ENCODE assay signal across 15 mouse cellular contexts in the genomic region with DNA sequence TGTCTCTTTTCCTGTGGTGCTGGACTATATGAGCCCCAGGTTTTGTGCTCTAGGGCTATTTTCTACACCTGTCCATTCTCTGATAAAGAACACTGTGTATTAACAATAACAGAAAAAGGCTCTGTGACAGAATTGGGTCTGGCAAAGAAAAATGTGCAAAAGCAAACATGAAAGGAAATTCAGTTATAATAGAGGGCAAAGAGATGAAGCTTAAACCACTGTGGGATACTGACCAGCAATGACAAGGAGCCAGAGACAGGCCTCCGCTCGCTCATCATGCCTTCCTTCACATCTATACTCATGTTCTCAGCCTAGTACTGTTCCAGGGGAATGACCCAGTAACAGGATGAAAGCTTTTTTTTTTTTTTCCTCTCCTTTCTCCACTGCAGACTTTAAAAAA.
DNase-seq lines count a peak whose midpoint lies in the region; ATAC-seq and TF ChIP-seq lines count a peak whose summit lies in the region.
"Had no signal": no experiment of that assay in that cellular context is flagged by ENCODE, and none has a peak within 500 bp of the region (broad histone marks: within the 10 kb centered on the region; RNA-seq: fewer than 3 reads in every experiment).

No protein-coding gene starts in this region.

- no peak overlapping the region for H3K9ac ChIP-seq in hindbrain, embryonic 15.5 days
- H3K9ac ChIP-seq in hindbrain, embryonic 12.5 days, result no peak overlapping the region
- no peak overlapping the region for H3K9ac ChIP-seq in midbrain, postnatal 0 days (replicated peaks; ENCODE audit: low read length, poor library complexity, severe bottlenecking)
- H3K9ac ChIP-seq: embryonic facial prominence, embryonic 12.5 days; limb, embryonic 15.5 days had no signal

- H3K4me2 ChIP-seq in hindbrain, embryonic 15.5 days, result peak overlapping the region; percentile 53
- H3K4me2 ChIP-seq in hindbrain, embryonic 12.5 days (replicated peaks), result no peak overlapping the region
- peak overlapping the region; percentile 45 for H3K4me2 ChIP-seq in midbrain, postnatal 0 days (ENCODE audit: low read depth, low read length, poor library complexity, severe bottlenecking)
- H3K4me2 ChIP-seq: embryonic facial prominence, embryonic 12.5 days; limb, embryonic 15.5 days had no signal

- peak; percentile 12; the same call in 1 of the 2 replicates for TF ChIP-seq POLR2A in cerebellum, adult 2 months (IDR thresholded peaks at IDR 0.05; ENCODE audit: borderline replicate concordance, insufficient read depth, low read length)
- TF ChIP-seq POLR2A in cortical plate, adult 2 months (IDR thresholded peaks at IDR 0.05; ENCODE audit: extremely low read depth, insufficient read depth, low read length), result no peak

- H3K36me3 ChIP-seq in hindbrain, embryonic 15.5 days, result no peaks in the 10 kb centered on the region
- no peaks in the 10 kb centered on the region for H3K36me3 ChIP-seq in hindbrain, embryonic 12.5 days
- H3K36me3 ChIP-seq in midbrain, postnatal 0 days (ENCODE audit: insufficient read depth, low read length), result no peaks in the 10 kb centered on the region
- H3K36me3 ChIP-seq: embryonic facial prominence, embryonic 12.5 days; limb, embryonic 15.5 days had no signal

- peaks cover 8% of the 10 kb centered on the region for H3K4me1 ChIP-seq in cerebellum, adult 2 months (ENCODE audit: control insufficient read depth, insufficient read depth, low read length)
- peaks cover 47% of the 10 kb centered on the region for H3K4me1 ChIP-seq in hindbrain, embryonic 15.5 days (replicated peaks)
- H3K4me1 ChIP-seq in hindbrain, embryonic 12.5 days, result peaks cover 19% of the 10 kb centered on the region
- peaks cover 16% of the 10 kb centered on the region for H3K4me1 ChIP-seq in cortical plate, adult 2 months (ENCODE audit: control insufficient read depth, insufficient read depth, low read length)
- peaks cover 27% of the 10 kb centered on the region for H3K4me1 ChIP-seq in midbrain, postnatal 0 days (ENCODE audit: insufficient read depth, low read length)

- no peaks in the 10 kb centered on the region for H3K27me3 ChIP-seq in cerebellum, adult 2 months (ENCODE audit: control insufficient read depth, insufficient read depth, low read length)
- H3K27me3 ChIP-seq in hindbrain, embryonic 15.5 days, result no peaks in the 10 kb centered on the region
- no peaks in the 10 kb centered on the region for H3K27me3 ChIP-seq in hindbrain, embryonic 12.5 days
- H3K27me3 ChIP-seq in midbrain, postnatal 0 days (ENCODE audit: insufficient read depth, low read length), result no peaks in the 10 kb centered on the region
- H3K27me3 ChIP-seq: embryonic facial prominence, embryonic 12.5 days; limb, embryonic 15.5 days had no signal

- no peak for ATAC-seq in hindbrain, embryonic 15.5 days (ENCODE audit: low FRiP score, low read depth)
- ATAC-seq in hindbrain, embryonic 12.5 days (ENCODE audit: low FRiP score), result no peak
- ATAC-seq in midbrain, postnatal 0 days (ENCODE audit: low FRiP score), result no peak
- ATAC-seq: activated CD4-positive, CD25-positive, alpha-beta regulatory T cell, adult 4 months had no signal

- TF ChIP-seq CTCF in cerebellum, adult 2 months (IDR thresholded peaks at IDR 0.05; ENCODE audit: borderline replicate concordance, insufficient read depth, low read depth, low read length), result no peak
- TF ChIP-seq CTCF in cortical plate, adult 2 months (IDR thresholded peaks at IDR 0.05; ENCODE audit: extremely low read depth, insufficient read depth, low read length), result no peak
- TF ChIP-seq CTCF in midbrain, postnatal 0 days (IDR thresholded peaks at IDR 0.05), result no peak

- peak; percentile 39 to 64 for DNase-seq in cerebellum, adult 2 months
- DNase-seq in cerebellum, adult 11 months, result no peak
- no peak for DNase-seq in midbrain, postnatal 0 days (ENCODE audit: low spot score)
- no peak for DNase-seq in adrenal gland, adult (ENCODE audit: inconsistent age in 2 of 2, low spot score in 1 of 2)
- DNase-seq in urinary bladder, postnatal 36 days (ENCODE audit: low spot score in 2 of 2), result no peak
- DNase-seq: lung, postnatal 4 days; right cerebral cortex, postnatal 14 days; thymus, postnatal 14 days had no signal

- H3K27ac ChIP-seq in cerebellum, adult 2 months (ENCODE audit: insufficient read depth, low read length), result peak overlapping the region; percentile 95; the same call in 1 of the 2 replicates
- peak overlapping the region; percentile 85 for H3K27ac ChIP-seq in hindbrain, embryonic 15.5 days (replicated peaks)
- H3K27ac ChIP-seq in hindbrain, embryonic 12.5 days, result no peak overlapping the region
- peak overlapping the region; percentile 18; the same call in 1 of the 2 replicates for H3K27ac ChIP-seq in cortical plate, adult 2 months (ENCODE audit: insufficient read depth, low read length)
- H3K27ac ChIP-seq in midbrain, postnatal 0 days (ENCODE audit: low read depth, low read length), result 0 out of 2 replicates have a peak overlapping the region, but pooled peaks have one; percentile 28
- H3K27ac ChIP-seq: embryonic facial prominence, embryonic 12.5 days; limb, embryonic 15.5 days; stomach, postnatal 0 days had no signal

- peak overlapping the region; percentile 91 for H3K4me3 ChIP-seq in cerebellum, adult 2 months (replicated peaks; ENCODE audit: insufficient read depth, low read depth, low read length)
- peak overlapping the region; percentile 38 for H3K4me3 ChIP-seq in hindbrain, embryonic 15.5 days
- no peak overlapping the region for H3K4me3 ChIP-seq in hindbrain, embryonic 12.5 days
- peak overlapping the region; percentile 65 for H3K4me3 ChIP-seq in cortical plate, adult 2 months (ENCODE audit: insufficient read depth, low read length)
- peak overlapping the region; percentile 40 for H3K4me3 ChIP-seq in midbrain, postnatal 0 days (ENCODE audit: low read depth, low read length)
- H3K4me3 ChIP-seq: embryonic facial prominence, embryonic 12.5 days; limb, embryonic 15.5 days had no signal

- 3% methylated on average over 2 of the region's 2 CpGs for WGBS in cerebellum, adult 2 months
- 86% methylated on average over 2 of the region's 2 CpGs for WGBS in hindbrain, embryonic 15.5 days
- 91% methylated on average over 2 of the region's 2 CpGs for WGBS in hindbrain, embryonic 12.5 days
- WGBS in midbrain, postnatal 0 days, result 76% methylated on average over 2 of the region's 2 CpGs

- H3K9me3 ChIP-seq in hindbrain, embryonic 15.5 days, result no peaks in the 10 kb centered on the region
- H3K9me3 ChIP-seq in hindbrain, embryonic 12.5 days (replicated peaks), result no peaks in the 10 kb centered on the region
- no peaks in the 10 kb centered on the region for H3K9me3 ChIP-seq in midbrain, postnatal 0 days (ENCODE audit: low read length)
- H3K9me3 ChIP-seq: embryonic facial prominence, embryonic 12.5 days; limb, embryonic 15.5 days had no signal

Comparison
In these comparisons a context has a peak if more than half of its experiments do, and no peak if none do; other contexts are left out.
1. DNase-seq: peak in cerebellum, adult 2 months (2 of 2); none in cerebellum, adult 11 months (single experiment), midbrain, postnatal 0 days (single experiment), adrenal gland, adult (0 of 2) and urinary bladder, postnatal 36 days (0 of 2).